ENCODE assay signal across 19 mouse cellular contexts in the genomic region with DNA sequence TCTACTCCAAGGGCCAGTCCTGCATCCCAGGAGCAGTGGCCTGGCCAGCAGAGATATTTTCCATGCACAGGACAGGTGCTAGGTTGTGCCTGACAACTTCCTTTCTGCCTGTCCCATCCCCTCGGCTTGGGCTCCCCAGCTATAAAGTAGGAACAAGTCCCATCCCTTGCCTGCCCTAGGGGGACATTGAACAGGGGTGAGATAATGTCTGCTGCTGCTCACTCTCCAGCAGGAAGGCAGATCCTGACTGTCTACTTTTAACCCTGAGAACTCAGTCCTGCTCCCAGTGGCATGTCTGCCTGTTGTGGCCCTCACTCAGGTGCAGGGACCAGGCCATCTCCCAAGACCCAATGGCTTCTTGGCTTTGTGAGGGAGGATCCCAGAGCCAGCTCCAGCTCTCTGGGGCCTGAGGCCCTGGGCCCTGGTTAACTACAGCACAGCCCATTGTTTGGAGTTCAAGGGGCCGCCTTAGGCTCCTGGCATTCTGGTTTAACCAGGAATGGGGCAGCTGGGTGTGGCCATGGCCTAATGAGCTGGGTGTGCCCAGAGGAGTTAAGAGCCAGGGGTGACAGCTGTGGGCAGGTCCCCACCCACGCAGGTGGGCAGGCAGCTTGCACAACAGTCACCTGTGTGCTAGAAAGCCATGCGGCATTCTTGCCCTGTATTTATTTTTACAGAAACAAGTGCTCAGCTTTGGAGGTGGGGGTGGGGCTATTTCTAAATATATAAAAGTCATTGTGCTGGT. TPM values are rescaled to one million over a fixed set of nuclear protein-coding genes. Genes with fewer than 3 reads are reported as not detected.
DNase-seq lines count a peak whose midpoint lies in the region; ATAC-seq and TF ChIP-seq lines count a peak whose summit lies in the region.
"Had no signal": no experiment of that assay in that cellular context is flagged by ENCODE, and none has a peak within 500 bp of the region (broad histone marks: within the 10 kb centered on the region; RNA-seq: fewer than 3 reads in every experiment).

No protein-coding gene starts in this region.

- no peak for DNase-seq in limb, embryonic 10.5 days (ENCODE audit: low spot score)
- DNase-seq in fat pad, adult 2 months (ENCODE audit: extremely low read depth, low read depth, low spot score), result peak; percentile 98
- peak; percentile 88 for DNase-seq in lung, postnatal 0 days (ENCODE audit: low spot score)
- DNase-seq in urinary bladder, postnatal 14 days (ENCODE audit: low spot score), result peak; percentile 75
- DNase-seq in frontal cortex, postnatal 14 days (ENCODE audit: low spot score in 2 of 2), result no peak
- DNase-seq in gastrocnemius, postnatal 14 days, result no peak
- no peak for DNase-seq in cerebellum, adult 18-20 months
- DNase-seq: adrenal gland, postnatal 36 days; cerebellum, adult 9-11 months; retina, postnatal 1 day had no signal

- H3K4me2 ChIP-seq in limb, embryonic 15.5 days, result no peak overlapping the region
- H3K4me2 ChIP-seq in lung, postnatal 0 days (replicated peaks; ENCODE audit: low read depth, low read length), result no peak overlapping the region
- H3K4me2 ChIP-seq: embryonic facial prominence, embryonic 12.5 days; kidney, embryonic 15.5 days; liver, embryonic 12.5 days; midbrain, embryonic 12.5 days; neural tube, embryonic 12.5 days had no signal

- H3K4me1 ChIP-seq in limb, embryonic 15.5 days, result 0 out of 2 replicates have a peak, but pooled peaks cover 6% of the 10 kb centered on the region
- 0 out of 2 replicates have a peak, but pooled peaks cover 3% of the 10 kb centered on the region for H3K4me1 ChIP-seq in limb, embryonic 10.5 days
- H3K4me1 ChIP-seq in lung, postnatal 0 days (ENCODE audit: insufficient read depth, low read depth, low read length), result no peaks in the 10 kb centered on the region; the same call in 1 of the 2 replicates
- H3K4me1 ChIP-seq: liver, embryonic 12.5 days; midbrain, embryonic 12.5 days; neural tube, embryonic 12.5 days had no signal

- no peaks in the 10 kb centered on the region for H3K36me3 ChIP-seq in limb, embryonic 15.5 days
- no peaks in the 10 kb centered on the region for H3K36me3 ChIP-seq in limb, embryonic 10.5 days
- no peaks in the 10 kb centered on the region for H3K36me3 ChIP-seq in lung, postnatal 0 days (ENCODE audit: insufficient read depth, low read length)
- H3K36me3 ChIP-seq: embryonic facial prominence, embryonic 12.5 days; hindbrain, embryonic 10.5 days; kidney, embryonic 15.5 days; liver, embryonic 12.5 days; midbrain, embryonic 12.5 days; neural tube, embryonic 12.5 days had no signal

- intact Hi-C loops in gastrocnemius, postnatal 14 days (cut with DNase I; ENCODE audit: low total_unique reads), result no loop called here

- WGBS in limb, embryonic 15.5 days, result 42% methylated on average over 4 of the region's 4 CpGs
- 83% methylated on average over 4 of the region's 4 CpGs for WGBS in limb, embryonic 10.5 days
- WGBS in lung, postnatal 0 days, result 59% methylated on average over 4 of the region's 4 CpGs

- H3K27ac ChIP-seq in limb, embryonic 15.5 days, result 0 out of 2 replicates have a peak overlapping the region, but pooled peaks have one; percentile 54
- no peak overlapping the region for H3K27ac ChIP-seq in limb, embryonic 10.5 days
- peak overlapping the region; percentile 16; the same call in 1 of the 2 replicates for H3K27ac ChIP-seq in lung, postnatal 0 days (ENCODE audit: low read length)
- H3K27ac ChIP-seq: embryonic facial prominence, embryonic 12.5 days; hindbrain, embryonic 10.5 days; kidney, embryonic 15.5 days; left cerebral cortex, adult 2 months; liver, embryonic 12.5 days; midbrain, embryonic 12.5 days; neural tube, embryonic 12.5 days had no signal

- H3K27me3 ChIP-seq in limb, embryonic 15.5 days, result no peaks in the 10 kb centered on the region
- H3K27me3 ChIP-seq in limb, embryonic 10.5 days (ENCODE audit: low read depth, poor library complexity, severe bottlenecking), result no peaks in the 10 kb centered on the region
- no peaks in the 10 kb centered on the region for H3K27me3 ChIP-seq in lung, postnatal 0 days (replicated peaks; ENCODE audit: insufficient read depth, low read length)
- H3K27me3 ChIP-seq: embryonic facial prominence, embryonic 12.5 days; kidney, embryonic 15.5 days; liver, embryonic 12.5 days; midbrain, embryonic 12.5 days; neural tube, embryonic 12.5 days had no signal

- no peak overlapping the region for H3K4me3 ChIP-seq in limb, embryonic 15.5 days
- no peak overlapping the region for H3K4me3 ChIP-seq in limb, embryonic 10.5 days
- no peak overlapping the region for H3K4me3 ChIP-seq in lung, postnatal 0 days (ENCODE audit: low read depth, low read length)
- H3K4me3 ChIP-seq: embryonic facial prominence, embryonic 12.5 days; hindbrain, embryonic 10.5 days; kidney, embryonic 15.5 days; left cerebral cortex, adult 2 months; liver, embryonic 12.5 days; midbrain, embryonic 12.5 days; neural tube, embryonic 12.5 days had no signal

- no peak for TF ChIP-seq CTCF in lung, postnatal 0 days (IDR thresholded peaks at IDR 0.05)

- no peaks in the 10 kb centered on the region for H3K9me3 ChIP-seq in limb, embryonic 15.5 days
- H3K9me3 ChIP-seq in limb, embryonic 10.5 days (replicated peaks), result no peaks in the 10 kb centered on the region
- H3K9me3 ChIP-seq in lung, postnatal 0 days (ENCODE audit: low read length), result no peaks in the 10 kb centered on the region
- H3K9me3 ChIP-seq: embryonic facial prominence, embryonic 12.5 days; hindbrain, embryonic 10.5 days; kidney, embryonic 15.5 days; liver, embryonic 12.5 days; midbrain, embryonic 12.5 days; neural tube, embryonic 12.5 days had no signal

- TF ChIP-seq EP300 in lung, postnatal 0 days (IDR thresholded peaks at IDR 0.05), result peak; percentile 73

- H3K9ac ChIP-seq in limb, embryonic 15.5 days, result no peak overlapping the region
- H3K9ac ChIP-seq in lung, postnatal 0 days (replicated peaks; ENCODE audit: low read depth), result no peak overlapping the region
- H3K9ac ChIP-seq: embryonic facial prominence, embryonic 12.5 days; kidney, embryonic 15.5 days; liver, embryonic 12.5 days; midbrain, embryonic 12.5 days; neural tube, embryonic 12.5 days had no signal

- 0 out of 2 replicates have a peak, but pooled peaks have one; percentile 42 for ATAC-seq in limb, embryonic 15.5 days (ENCODE audit: insufficient number of reproducible peaks, low FRiP score, low TSS enrichment, low read depth)
- ATAC-seq in lung, postnatal 0 days, result peak; percentile 97
- ATAC-seq: CD4-positive, CD25-positive, alpha-beta regulatory T cell, adult 4 months; liver, embryonic 12.5 days had no signal

RNA-seq across cellular contexts. Expression of gene Fosl2, which starts 47.5 kb away (rescaled TPM):
- 9.9 and 10.6 TPM in 2 replicates for polyA plus RNA-seq in limb, embryonic 15.5 days (2015; fragmentation: Nextera tagmentation; extraction: Ambion mirVana)
- 0.48 and 0.63 TPM in 2 replicates for polyA plus RNA-seq in limb, embryonic 10.5 days (2016; fragmentation: Nextera tagmentation; extraction: Ambion mirVana)
- 7.9 and 8.9 TPM in 2 replicates for polyA plus RNA-seq in lung, postnatal 0 days (2015; fragmentation: Nextera tagmentation; extraction: Ambion mirVana)
- 10 to 100 TPM; 24.1 to 24.9 TPM for total RNA-seq in gastrocnemius, postnatal 14 days (2021)

RNA-seq across cellular contexts. Expression of gene Plb1, which starts 49.5 kb away (rescaled TPM):
- polyA plus RNA-seq in limb, embryonic 15.5 days (2015; fragmentation: Nextera tagmentation; extraction: Ambion mirVana), result 1.0 and 1.6 TPM in 2 replicates
- 0.15 TPM in 1 of 2 replicates, not detected in the other for polyA plus RNA-seq in limb, embryonic 10.5 days (2016; fragmentation: Nextera tagmentation; extraction: Ambion mirVana)
- polyA plus RNA-seq in lung, postnatal 0 days (2015; fragmentation: Nextera tagmentation; extraction: Ambion mirVana), result 16.6 and 17.1 TPM in 2 replicates
- 1 to 10 TPM; 3.3 to 4.0 TPM for total RNA-seq in gastrocnemius, postnatal 14 days (2021)
- total RNA-seq: adrenal gland, postnatal 36 days had no signal
- polyA plus RNA-seq: CD4-positive, CD25-positive, alpha-beta regulatory T cell, adult 4 months; liver, embryonic 12.5 days; neural tube, embryonic 12.5 days had no signal

Comparison
In these comparisons a context has a peak if more than half of its experiments do, and no peak if none do; other contexts are left out.
1. DNase-seq: peak in fat pad, adult 2 months (single experiment), lung, postnatal 0 days (single experiment) and urinary bladder, postnatal 14 days (single experiment); none in limb, embryonic 10.5 days (single experiment), frontal cortex, postnatal 14 days (0 of 2), gastrocnemius, postnatal 14 days (single experiment) and cerebellum, adult 18-20 months (0 of 2).